Mouse (Mus musculus) T-helper 17 cell (primary cell): ENCODE data around the gene Rsph10b.

ENCODE experiments used
- in situ Hi-C, 2 experiments: fragments of 300-600 bp; cut with MboI, MseI; formaldehyde crosslinking; loops; 1 replicate in 1 of 2; 2 replicates in 1 of 2; pipeline ENCODE4 v1.15.1; 2025; ENCODE audit warnings: high pct_unique_total_duplicates in 2 of 2

Rsph10b gene

GRCm38 (mm10) chr5:143932831-143933230 lies at the start of gene Rsph10b:
Rsph10b (plus strand) TSS chr5:143933035.
- in situ Hi-C loops = no loop called here

- in situ Hi-C loops = loop anchor here (5.0 to 25.0 kb wide), 4 partner anchors 163 to 910 kb away; no protein-coding TSS in a partner anchor
Measured at GRCm38 (mm10) chr5:143885274-143885673, 47.6 kb upstream of the Rsph10b start.

GRCm38 (mm10) chr5:143890741-143891140 lies 42.1 kb upstream of the Rsph10b start:
- in situ Hi-C loops = loop anchor here in 1 of 2 experiments (25.0 kb wide), 2 partner anchors 328 to 897 kb away; no protein-coding TSS in a partner anchor

GRCm38 (mm10) chr5:143892255-143892886 lies 40.5 kb upstream of the Rsph10b start:
- in situ Hi-C loops = loop anchor here in 1 of 2 experiments (25.0 kb wide), 2 partner anchors 330 to 895 kb away; no protein-coding TSS in a partner anchor

- in situ Hi-C loops = loop anchor here in 1 of 2 experiments (25.0 kb wide), 2 partner anchors 331 to 894 kb away; no protein-coding TSS in a partner anchor
Measured at GRCm38 (mm10) chr5:143893396-143893795, 39.4 kb upstream of the Rsph10b start.

- in situ Hi-C loops = loop anchor here in 1 of 2 experiments (25.0 kb wide), 2 partner anchors 335 to 890 kb away; no protein-coding TSS in a partner anchor
Measured at GRCm38 (mm10) chr5:143897635-143898330, 35.1 kb upstream of the Rsph10b start, which contains the start of gene Ankrd61. Ankrd61 (minus strand) TSS chr5:143897685.

- in situ Hi-C loops = loop anchor here in 1 of 2 experiments (5.0 kb wide), 1 partner anchor 330 kb away; no protein-coding TSS in a partner anchor
Measured at GRCm38 (mm10) chr5:143902111-143902510, 30.7 kb upstream of the Rsph10b start.

GRCm38 (mm10) chr5:143903813-143904212 lies 29.0 kb upstream of the Rsph10b start:
- in situ Hi-C loops = loop anchor here in 1 of 2 experiments (5.0 kb wide), 1 partner anchor 332 kb away; no protein-coding TSS in a partner anchor

- in situ Hi-C loops = loop anchor here (5.0 kb wide), 1 partner anchor 174 kb away; the partner anchor contains the start of gene Usp42 (in 2 of the 2)
Measured at GRCm38 (mm10) chr5:143906429-143906828, 26.4 kb upstream of the Rsph10b start.

GRCm38 (mm10) chr5:143908926-143909325 lies 23.9 kb upstream of the Rsph10b start:
- in situ Hi-C loops = loop anchor here (5.0 kb wide), 1 partner anchor 177 kb away; the partner anchor contains the start of gene Usp42 (in 2 of the 2)

- in situ Hi-C loops = loop anchor here (5.0 kb wide), 1 partner anchor 177 kb away; the partner anchor contains the start of gene Usp42 (in 2 of the 2)
Measured at GRCm38 (mm10) chr5:143909417-143910400, 23.1 kb upstream of the Rsph10b start, which contains the start of the genes Aimp2 and Pms2. Aimp2 (minus strand) TSS chr5:143909847. Pms2 (plus strand) TSS chr5:143909964.

GRCm38 (mm10) chr5:143916221-143916620 lies 16.6 kb upstream of the Rsph10b start:
- in situ Hi-C loops = no loop called here

- in situ Hi-C loops = no loop called here
Measured at GRCm38 (mm10) chr5:143917418-143917817, 15.4 kb upstream of the Rsph10b start.

GRCm38 (mm10) chr5:143918120-143918519 lies 14.7 kb upstream of the Rsph10b start:
- in situ Hi-C loops = no loop called here

- in situ Hi-C loops = no loop called here
Measured at GRCm38 (mm10) chr5:143924781-143925452, 7.9 kb upstream of the Rsph10b start.

GRCm38 (mm10) chr5:143927875-143928274 lies 5.0 kb upstream of the Rsph10b start, which contains the start of gene Gm42421:
Gm42421 (plus strand) TSS chr5:143928175.
- in situ Hi-C loops = no loop called here

GRCm38 (mm10) chr5:143929291-143929690 lies 3.5 kb upstream of the Rsph10b start:
- in situ Hi-C loops = no loop called here

GRCm38 (mm10) chr5:143930656-143931055 lies 2.2 kb upstream of the Rsph10b start:
- in situ Hi-C loops = no loop called here

GRCm38 (mm10) chr5:143931863-143932580 lies 813 bp upstream of the Rsph10b start:
- in situ Hi-C loops = no loop called here
